Mouse (Mus musculus) CH12F3 (cell line): Measurements from ENCODE around the gene Ptma.
"Not testable (repeated sequence)": the region's sequence is repeated elsewhere in the genome, so short reads cannot be mapped to it uniquely, and the experiment has no call there.

Source experiments
- in situ Hi-C: fragments of 300-500 bp; cut with MboI; formaldehyde crosslinking; loops from 2 replicates; pipeline ENCODE4 v1.14.3; 2020; ENCODE audit warnings: low sequenced_read_pairs

Ptma gene

GRCm38 (mm10) chr1:86526116-86526788 is at the start of gene Ptma:
Gene Ptma (plus strand): TSS chr1:86526726.
- in situ Hi-C loops = no loop called here

- in situ Hi-C loops = no loop called here
Measured at GRCm38 (mm10) chr1:86477738-86478285, 48.7 kb upstream of the Ptma start.

- in situ Hi-C loops = no loop called here
Measured at GRCm38 (mm10) chr1:86479099-86479825, 47.3 kb upstream of the Ptma start.

GRCm38 (mm10) chr1:86480288-86480687 is 46.2 kb upstream of the Ptma start:
- in situ Hi-C loops = no loop called here

- in situ Hi-C loops = no loop called here
Measured at GRCm38 (mm10) chr1:86480735-86481447, 45.6 kb upstream of the Ptma start.

- in situ Hi-C loops = no loop called here
Measured at GRCm38 (mm10) chr1:86481468-86481867, 45.1 kb upstream of the Ptma start.

- in situ Hi-C loops = no loop called here
Measured at GRCm38 (mm10) chr1:86482288-86482687, 44.2 kb upstream of the Ptma start.

GRCm38 (mm10) chr1:86482761-86483160 is 43.8 kb upstream of the Ptma start:
- in situ Hi-C loops = no loop called here

- in situ Hi-C loops = no loop called here
Measured at GRCm38 (mm10) chr1:86485346-86485745, 41.2 kb upstream of the Ptma start.

- in situ Hi-C loops = not testable (repeated sequence)
Measured at GRCm38 (mm10) chr1:86485858-86486257, 40.7 kb upstream of the Ptma start.

GRCm38 (mm10) chr1:86486703-86487294 is 39.7 kb upstream of the Ptma start:
- in situ Hi-C loops = no loop called here

GRCm38 (mm10) chr1:86487295-86487907 is 39.1 kb upstream of the Ptma start:
- in situ Hi-C loops = no loop called here

- in situ Hi-C loops = no loop called here
Measured at GRCm38 (mm10) chr1:86487908-86488314, 38.6 kb upstream of the Ptma start.

GRCm38 (mm10) chr1:86488326-86488725 is 38.2 kb upstream of the Ptma start:
- in situ Hi-C loops = no loop called here

GRCm38 (mm10) chr1:86488774-86489173 is 37.8 kb upstream of the Ptma start:
- in situ Hi-C loops = no loop called here

- in situ Hi-C loops = no loop called here
Measured at GRCm38 (mm10) chr1:86489901-86490300, 36.6 kb upstream of the Ptma start.

- in situ Hi-C loops = no loop called here
Measured at GRCm38 (mm10) chr1:86490697-86491096, 35.8 kb upstream of the Ptma start.

GRCm38 (mm10) chr1:86491533-86492094 is 34.9 kb upstream of the Ptma start:
- in situ Hi-C loops = no loop called here

- in situ Hi-C loops = no loop called here
Measured at GRCm38 (mm10) chr1:86492095-86493070, 34.1 kb upstream of the Ptma start.
